Comparison of ENCODE assay signal across 12 mouse cellular contexts in the genomic region with DNA sequence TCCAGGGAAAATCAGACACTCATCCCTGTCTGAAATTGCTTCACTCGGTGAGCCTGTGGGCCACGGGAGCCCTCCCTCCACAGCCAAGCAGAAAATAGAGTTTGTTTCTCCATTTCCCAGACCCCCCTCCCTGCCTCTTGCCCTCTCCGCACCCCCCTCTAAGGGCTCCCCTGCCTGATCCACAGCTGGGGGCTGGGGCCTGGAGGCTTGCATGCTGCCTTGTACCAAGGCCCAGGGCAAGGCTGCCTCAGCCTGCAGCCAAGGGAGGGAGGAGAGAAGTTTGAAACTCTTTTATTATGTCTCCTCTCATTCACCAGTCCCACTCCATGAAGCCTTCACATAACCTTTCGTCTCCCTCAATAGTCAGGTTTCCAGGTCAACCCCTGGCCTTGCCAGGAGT.
DNase-seq lines count a peak whose midpoint lies in the region; ATAC-seq lines count a peak whose summit lies in the region.
"Had no signal": no experiment of that assay in that cellular context is flagged by ENCODE, and none has a peak within 500 bp of the region (broad histone marks: within the 10 kb centered on the region; RNA-seq: fewer than 3 reads in every experiment).

No protein-coding gene starts in this region.

- peaks cover 26% of the 10 kb centered on the region for H3K4me1 ChIP-seq in heart, embryonic 10.5 days
- H3K4me1 ChIP-seq in embryonic facial prominence, embryonic 10.5 days, result peaks cover 41% of the 10 kb centered on the region
- H3K4me1 ChIP-seq in hindbrain, embryonic 15.5 days (replicated peaks), result peaks cover 47% of the 10 kb centered on the region
- peaks cover 56% of the 10 kb centered on the region for H3K4me1 ChIP-seq in midbrain, embryonic 13.5 days (replicated peaks)

- H3K27me3 ChIP-seq in heart, embryonic 10.5 days (ENCODE audit: insufficient read depth, poor library complexity, severe bottlenecking), result no peaks in the 10 kb centered on the region
- H3K27me3 ChIP-seq in embryonic facial prominence, embryonic 10.5 days (replicated peaks; ENCODE audit: low read depth, poor library complexity, severe bottlenecking), result no peaks in the 10 kb centered on the region
- no peaks in the 10 kb centered on the region for H3K27me3 ChIP-seq in hindbrain, embryonic 15.5 days
- H3K27me3 ChIP-seq in midbrain, embryonic 13.5 days, result no peaks in the 10 kb centered on the region

- H3K27ac ChIP-seq in heart, embryonic 10.5 days, result peak overlapping the region; percentile 82
- H3K27ac ChIP-seq in embryonic facial prominence, embryonic 10.5 days (replicated peaks), result peak overlapping the region; percentile 75
- H3K27ac ChIP-seq in hindbrain, embryonic 15.5 days (replicated peaks), result peak overlapping the region; percentile 66
- H3K27ac ChIP-seq in midbrain, embryonic 13.5 days, result peak overlapping the region; percentile 59
- H3K27ac ChIP-seq: macrophage had no signal

- ATAC-seq in hindbrain, embryonic 15.5 days (ENCODE audit: low FRiP score, low read depth), result 0 out of 2 replicates have a peak, but pooled peaks have one; percentile 51
- no peak; the same call in 1 of the 2 replicates for ATAC-seq in midbrain, embryonic 13.5 days

- no peaks in the 10 kb centered on the region for H3K9me3 ChIP-seq in heart, embryonic 10.5 days
- no peaks in the 10 kb centered on the region for H3K9me3 ChIP-seq in embryonic facial prominence, embryonic 10.5 days
- no peaks in the 10 kb centered on the region for H3K9me3 ChIP-seq in hindbrain, embryonic 15.5 days
- no peaks in the 10 kb centered on the region for H3K9me3 ChIP-seq in midbrain, embryonic 13.5 days

- H3K36me3 ChIP-seq in heart, embryonic 10.5 days, result no peaks in the 10 kb centered on the region
- peaks cover 19% of the 10 kb centered on the region for H3K36me3 ChIP-seq in embryonic facial prominence, embryonic 10.5 days (replicated peaks)
- no peaks in the 10 kb centered on the region for H3K36me3 ChIP-seq in hindbrain, embryonic 15.5 days
- no peaks in the 10 kb centered on the region for H3K36me3 ChIP-seq in midbrain, embryonic 13.5 days

- H3K9ac ChIP-seq in hindbrain, embryonic 15.5 days, result no peak overlapping the region
- H3K9ac ChIP-seq in midbrain, embryonic 13.5 days (replicated peaks), result 0 out of 2 replicates have a peak overlapping the region, but pooled peaks have one; percentile 21

- DNase-seq in heart, embryonic 10.5 days (ENCODE audit: low spot score), result no peak
- DNase-seq in heart, postnatal 25 days (ENCODE audit: low spot score), result no peak
- DNase-seq in embryonic facial prominence, embryonic 10.5 days (ENCODE audit: low spot score), result no peak
- DNase-seq in cerebellum, adult 8-10 months, result no peak
- DNase-seq in layer of hippocampus, adult 11-12 months (ENCODE audit: low spot score), result no peak
- DNase-seq in frontal cortex, postnatal 14 days (ENCODE audit: low spot score in 2 of 2), result no peak
- DNase-seq: adrenal gland, adult 8-10 months; cerebellum, postnatal 10 days; kidney, adult 18-20 months had no signal

- no peak overlapping the region for H3K4me2 ChIP-seq in hindbrain, embryonic 15.5 days
- H3K4me2 ChIP-seq in midbrain, embryonic 13.5 days (replicated peaks), result no peak overlapping the region

- WGBS in heart, embryonic 10.5 days, result 51% methylated on average over 4 of the region's 4 CpGs
- WGBS in embryonic facial prominence, embryonic 10.5 days, result 52% methylated on average over 4 of the region's 4 CpGs
- WGBS in hindbrain, embryonic 15.5 days, result 49% methylated on average over 4 of the region's 4 CpGs
- WGBS in midbrain, embryonic 13.5 days, result 61% methylated on average over 4 of the region's 4 CpGs

- intact Hi-C loops in heart, postnatal 25 days (cut with DNase I), result no loop called here

- no peak overlapping the region for H3K4me3 ChIP-seq in heart, embryonic 10.5 days
- H3K4me3 ChIP-seq in embryonic facial prominence, embryonic 10.5 days, result no peak overlapping the region
- no peak overlapping the region for H3K4me3 ChIP-seq in hindbrain, embryonic 15.5 days
- no peak overlapping the region for H3K4me3 ChIP-seq in midbrain, embryonic 13.5 days (replicated peaks)
